Mouse (Mus musculus): ENCODE data around the gene Gpr89. TPM values are rescaled to one million over a fixed set of nuclear protein-coding genes. Genes with fewer than 3 reads are reported as not detected.

Gene Gpr89
- polyA plus RNA-seq, 1 experiment from 2014 or later, result 46.6 TPM

DNA sequence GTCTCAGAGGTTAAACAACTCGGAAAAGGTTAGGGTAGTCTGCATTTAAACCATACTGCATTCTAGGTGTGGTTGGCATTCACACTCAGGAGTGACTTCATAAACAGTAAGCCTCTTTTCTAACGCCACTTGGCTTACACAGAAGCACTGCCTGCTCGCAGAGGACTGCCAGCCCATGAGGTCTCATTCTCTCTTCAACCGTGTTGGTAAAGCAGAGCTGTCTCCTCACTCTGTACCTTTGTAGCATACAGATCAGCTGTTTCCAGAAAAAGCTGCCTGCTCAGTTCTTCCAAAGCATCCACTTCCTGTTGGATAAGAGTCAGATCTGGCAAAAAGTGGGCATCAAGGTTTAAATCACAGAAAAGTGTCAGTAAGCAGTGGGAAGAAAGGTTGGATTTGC, 24.8 kb downstream of the Gpr89 start:
- H3K4me2 ChIP-seq (replicated peaks; ENCODE audit: low read depth, low read length), result no peak overlapping the region
- no peaks in the 10 kb centered on the region for H3K27me3 ChIP-seq (ENCODE audit: control insufficient read depth, insufficient read depth, low read length)
- H3K36me3 ChIP-seq (ENCODE audit: control insufficient read depth, insufficient read depth, low read length), result peaks cover 17% of the 10 kb centered on the region
- no peak for ATAC-seq (ENCODE audit: insufficient number of reproducible peaks, insufficient read depth, low FRiP score, low read depth)
- no peak overlapping the region for H3K4me3 ChIP-seq (ENCODE audit: low read depth, low read length)
- 86% methylated on average over 4 of the region's 4 CpGs for WGBS
- no peak overlapping the region for H3K9ac ChIP-seq (replicated peaks; ENCODE audit: low read depth, low read length)
- H3K4me1 ChIP-seq (ENCODE audit: control insufficient read depth, insufficient read depth, low read length), result no peaks in the 10 kb centered on the region
- no peak overlapping the region for H3K27ac ChIP-seq (ENCODE audit: low read length)
- no peaks in the 10 kb centered on the region for H3K9me3 ChIP-seq (ENCODE audit: control insufficient read depth, low read depth, low read length)

DNA sequence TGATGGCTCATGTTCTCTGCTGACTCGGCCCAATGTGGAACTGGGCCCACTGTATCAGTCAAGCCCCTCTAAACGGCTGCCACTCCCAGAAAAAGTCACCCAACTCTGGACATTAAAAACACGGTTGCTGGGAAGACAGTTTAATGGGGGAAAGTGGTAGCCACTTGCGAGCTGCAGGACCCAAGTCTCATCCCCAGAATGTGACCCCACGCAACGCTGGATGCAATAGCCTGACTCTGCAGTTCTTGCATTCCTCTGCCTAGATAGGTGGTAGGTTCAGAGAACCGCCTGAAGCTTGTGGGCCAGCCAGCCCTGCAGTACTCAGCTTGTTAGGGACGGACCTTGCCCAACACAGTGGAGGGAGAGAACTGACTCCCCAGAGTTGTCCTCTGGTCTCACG, 25.6 kb downstream of the Gpr89 start:
- H3K4me2 ChIP-seq (replicated peaks; ENCODE audit: low read depth, low read length), result no peak overlapping the region
- WGBS, result 89% methylated on average over 9 of the region's 9 CpGs
- H3K4me3 ChIP-seq (ENCODE audit: low read depth, low read length), result no peak overlapping the region
- no peaks in the 10 kb centered on the region for H3K9me3 ChIP-seq (ENCODE audit: control insufficient read depth, low read depth, low read length)
- H3K27me3 ChIP-seq (ENCODE audit: control insufficient read depth, insufficient read depth, low read length), result no peaks in the 10 kb centered on the region
- no peaks in the 10 kb centered on the region for H3K4me1 ChIP-seq (ENCODE audit: control insufficient read depth, insufficient read depth, low read length)
- no peak overlapping the region for H3K9ac ChIP-seq (replicated peaks; ENCODE audit: low read depth, low read length)
- peaks cover 23% of the 10 kb centered on the region for H3K36me3 ChIP-seq (ENCODE audit: control insufficient read depth, insufficient read depth, low read length)
- no peak overlapping the region for H3K27ac ChIP-seq (ENCODE audit: low read length)
- ATAC-seq (ENCODE audit: insufficient number of reproducible peaks, insufficient read depth, low FRiP score, low read depth), result no peak

DNA sequence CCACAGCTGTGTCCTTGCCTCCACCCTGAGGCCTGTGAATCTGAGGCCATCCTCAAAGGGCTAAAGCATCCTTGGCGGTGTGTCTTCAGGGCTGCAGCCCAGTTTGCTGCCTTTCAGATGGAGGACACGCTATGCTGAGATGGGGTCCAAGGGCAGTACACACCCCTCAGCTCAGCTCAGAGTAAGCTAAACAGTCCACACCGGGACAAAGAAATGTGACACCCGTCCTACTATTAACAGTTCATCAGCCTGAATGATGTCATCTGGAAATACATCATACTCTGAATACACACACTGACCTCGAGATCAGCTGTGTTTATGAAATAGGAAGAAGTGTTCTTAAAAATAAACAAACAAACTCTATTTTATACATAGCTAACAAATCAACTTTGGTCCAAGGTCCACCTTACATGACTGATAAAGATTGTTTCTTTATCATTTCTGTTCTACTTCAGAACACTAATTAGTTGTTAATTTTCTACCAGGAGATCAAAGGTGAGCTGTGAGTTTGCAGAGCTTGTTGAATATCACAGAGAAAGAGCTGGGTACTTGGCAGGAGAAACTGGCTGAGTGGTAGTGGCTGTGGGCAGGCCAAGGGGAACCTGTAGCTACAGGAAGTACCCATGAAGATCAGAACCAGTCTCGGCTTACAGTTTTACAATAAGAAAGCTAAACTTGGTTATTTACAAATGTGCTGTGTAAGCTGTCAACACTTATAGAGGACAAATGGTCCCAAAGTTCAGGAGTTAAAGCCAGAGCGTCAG, 30.2 kb downstream of the Gpr89 start:
- ATAC-seq (ENCODE audit: insufficient number of reproducible peaks, insufficient read depth, low FRiP score, low read depth), result peak; percentile 49; the same call in 1 of the 2 replicates
- Histone ChIP-seq H3K36me3 (ENCODE audit: control insufficient read depth, insufficient read depth, low read length) (peaks cover 33% of the 10 kb centered on the region), H3K27ac (ENCODE audit: low read length) (no peak overlapping the region)

DNA sequence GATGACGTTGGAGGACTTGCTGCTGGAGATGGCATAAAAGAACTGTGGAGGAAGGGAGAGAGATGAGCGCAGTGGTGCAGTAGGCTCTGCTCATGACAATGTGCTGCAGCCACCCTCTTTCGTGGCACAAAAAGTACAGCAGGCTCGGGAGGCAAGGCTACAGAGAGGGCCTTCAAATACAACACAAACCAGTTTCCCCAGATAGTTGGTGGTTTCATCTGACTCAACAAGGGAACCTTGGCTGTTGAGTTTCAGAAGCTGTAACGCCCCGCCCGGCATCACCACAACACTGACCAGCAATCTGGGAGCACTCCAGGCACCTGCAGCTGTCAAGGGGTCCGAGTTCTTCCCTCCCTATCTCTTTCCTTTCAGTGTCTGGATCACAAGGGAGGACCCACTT, 32.6 kb downstream of the Gpr89 start:
- Histone ChIP-seq H3K4me3 (ENCODE audit: low read depth, low read length) (no peak overlapping the region), H3K4me2 (replicated peaks; ENCODE audit: low read depth, low read length) (no peak overlapping the region), H3K4me1 (ENCODE audit: control insufficient read depth, insufficient read depth, low read length) (no peaks in the 10 kb centered on the region), H3K36me3 (ENCODE audit: control insufficient read depth, insufficient read depth, low read length) (peaks cover 47% of the 10 kb centered on the region), H3K27me3 (ENCODE audit: control insufficient read depth, insufficient read depth, low read length) (no peaks in the 10 kb centered on the region), H3K27ac (ENCODE audit: low read length) (no peak overlapping the region), H3K9ac (replicated peaks; ENCODE audit: low read depth, low read length) (no peak overlapping the region), H3K9me3 (ENCODE audit: control insufficient read depth, low read depth, low read length) (no peaks in the 10 kb centered on the region)
- no peak for ATAC-seq (ENCODE audit: insufficient number of reproducible peaks, insufficient read depth, low FRiP score, low read depth)
- WGBS, result 96% methylated on average over 8 of the region's 8 CpGs

More for the DNA sequence above, 30.2 kb downstream of the Gpr89 start:
- no peaks in the 10 kb centered on the region for H3K27me3 ChIP-seq (ENCODE audit: control insufficient read depth, insufficient read depth, low read length)
- no peaks in the 10 kb centered on the region for H3K4me1 ChIP-seq (ENCODE audit: control insufficient read depth, insufficient read depth, low read length)
- H3K9me3 ChIP-seq (ENCODE audit: control insufficient read depth, low read depth, low read length), result no peaks in the 10 kb centered on the region
- H3K4me3 ChIP-seq (ENCODE audit: low read depth, low read length), result no peak overlapping the region
- no peak overlapping the region for H3K4me2 ChIP-seq (replicated peaks; ENCODE audit: low read depth, low read length)
- H3K9ac ChIP-seq (replicated peaks; ENCODE audit: low read depth, low read length), result no peak overlapping the region
- 44% methylated on average over 7 of the region's 7 CpGs for WGBS

DNA sequence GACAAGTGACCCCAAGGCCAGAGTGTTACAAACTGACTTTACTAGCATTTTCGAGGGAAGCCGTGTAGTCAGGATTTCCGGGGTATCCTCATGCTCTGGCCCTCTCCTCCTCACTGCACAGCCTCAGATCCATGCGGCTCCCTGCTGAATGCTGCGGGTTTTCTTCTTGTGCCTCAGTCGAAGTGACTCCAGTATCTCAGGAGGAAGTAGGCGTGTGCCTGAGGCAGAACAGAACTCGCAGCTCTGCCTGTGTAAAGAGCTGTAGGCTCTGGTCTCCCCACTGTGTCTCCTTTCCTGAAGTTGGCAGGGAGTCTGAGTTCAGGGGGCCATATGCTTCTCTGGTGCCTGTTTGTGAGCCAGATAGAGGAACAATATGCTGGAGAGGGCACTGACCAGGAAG, 34.1 kb downstream of the Gpr89 start:
- H3K27me3 ChIP-seq (ENCODE audit: control insufficient read depth, insufficient read depth, low read length), result no peaks in the 10 kb centered on the region
- H3K36me3 ChIP-seq (ENCODE audit: control insufficient read depth, insufficient read depth, low read length), result peaks cover 47% of the 10 kb centered on the region
- no peaks in the 10 kb centered on the region for H3K4me1 ChIP-seq (ENCODE audit: control insufficient read depth, insufficient read depth, low read length)
- ATAC-seq (ENCODE audit: insufficient number of reproducible peaks, insufficient read depth, low FRiP score, low read depth), result no peak
- H3K9me3 ChIP-seq (ENCODE audit: control insufficient read depth, low read depth, low read length), result no peaks in the 10 kb centered on the region
- H3K4me2 ChIP-seq (replicated peaks; ENCODE audit: low read depth, low read length), result no peak overlapping the region
- H3K27ac ChIP-seq (ENCODE audit: low read length), result no peak overlapping the region
- H3K4me3 ChIP-seq (ENCODE audit: low read depth, low read length), result no peak overlapping the region
- H3K9ac ChIP-seq (replicated peaks; ENCODE audit: low read depth, low read length), result no peak overlapping the region
- 93% methylated on average over 8 of the region's 8 CpGs for WGBS

DNA sequence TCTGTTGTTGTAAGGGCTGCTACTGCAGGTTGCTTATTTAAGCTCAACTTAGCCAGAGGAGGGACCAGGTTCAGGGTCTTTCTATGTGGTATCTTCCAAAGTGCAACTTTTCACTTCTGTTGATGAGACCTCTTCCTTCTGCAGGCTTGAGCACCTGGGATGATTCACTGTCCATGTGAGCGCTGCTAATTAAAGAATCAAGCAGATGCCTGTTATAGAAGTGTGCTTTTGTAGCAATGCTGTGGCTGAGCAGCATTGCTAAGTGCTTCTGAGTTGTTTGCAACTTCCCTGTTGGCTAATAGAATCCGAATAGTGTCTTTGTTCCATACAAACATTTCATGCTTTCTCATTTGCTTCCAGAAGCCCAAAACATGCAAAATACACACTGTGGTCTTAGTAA, 34.9 kb downstream of the Gpr89 start:
- H3K9ac ChIP-seq (replicated peaks; ENCODE audit: low read depth, low read length), result no peak overlapping the region
- H3K4me2 ChIP-seq (replicated peaks; ENCODE audit: low read depth, low read length), result no peak overlapping the region
- H3K4me1 ChIP-seq (ENCODE audit: control insufficient read depth, insufficient read depth, low read length), result no peaks in the 10 kb centered on the region
- H3K36me3 ChIP-seq (ENCODE audit: control insufficient read depth, insufficient read depth, low read length), result peaks cover 41% of the 10 kb centered on the region
- ATAC-seq (ENCODE audit: insufficient number of reproducible peaks, insufficient read depth, low FRiP score, low read depth), result no peak
- H3K27me3 ChIP-seq (ENCODE audit: control insufficient read depth, insufficient read depth, low read length), result no peaks in the 10 kb centered on the region
- H3K9me3 ChIP-seq (ENCODE audit: control insufficient read depth, low read depth, low read length), result no peaks in the 10 kb centered on the region
- no peak overlapping the region for H3K4me3 ChIP-seq (ENCODE audit: low read depth, low read length)
- no peak overlapping the region for H3K27ac ChIP-seq (ENCODE audit: low read length)
- WGBS, result 92% methylated on average over 2 of the region's 2 CpGs

DNA sequence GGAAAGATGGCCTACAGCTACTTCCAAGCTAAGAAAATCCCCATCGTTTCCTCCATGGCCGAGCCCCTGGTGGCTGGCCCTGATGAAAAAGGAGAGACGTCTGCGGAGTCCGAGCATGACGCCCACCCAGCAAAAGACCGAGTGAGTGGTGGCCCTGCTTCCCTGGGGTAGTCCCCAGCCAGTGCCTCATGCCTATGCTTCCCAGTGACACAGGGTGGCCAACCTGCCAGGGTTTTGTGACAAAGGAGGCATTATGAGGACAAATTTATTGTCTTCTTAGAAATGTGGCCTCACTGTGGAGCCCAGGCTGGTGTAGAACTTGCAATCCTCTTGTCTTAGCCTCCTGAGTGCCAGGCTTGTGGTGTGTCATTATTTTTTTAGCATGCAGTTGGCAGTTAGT, 36.1 kb downstream of the Gpr89 start:
- WGBS, result 95% methylated on average over 7 of the region's 7 CpGs
- H3K4me1 ChIP-seq (ENCODE audit: control insufficient read depth, insufficient read depth, low read length), result no peaks in the 10 kb centered on the region
- H3K9ac ChIP-seq (replicated peaks; ENCODE audit: low read depth, low read length), result no peak overlapping the region
- H3K36me3 ChIP-seq (ENCODE audit: control insufficient read depth, insufficient read depth, low read length), result peaks cover 34% of the 10 kb centered on the region
- ATAC-seq (ENCODE audit: insufficient number of reproducible peaks, insufficient read depth, low FRiP score, low read depth), result no peak
- H3K4me2 ChIP-seq (replicated peaks; ENCODE audit: low read depth, low read length), result no peak overlapping the region
- H3K9me3 ChIP-seq (ENCODE audit: control insufficient read depth, low read depth, low read length), result no peaks in the 10 kb centered on the region
- H3K27ac ChIP-seq (ENCODE audit: low read length), result no peak overlapping the region
- no peaks in the 10 kb centered on the region for H3K27me3 ChIP-seq (ENCODE audit: control insufficient read depth, insufficient read depth, low read length)
- no peak overlapping the region for H3K4me3 ChIP-seq (ENCODE audit: low read depth, low read length)

DNA sequence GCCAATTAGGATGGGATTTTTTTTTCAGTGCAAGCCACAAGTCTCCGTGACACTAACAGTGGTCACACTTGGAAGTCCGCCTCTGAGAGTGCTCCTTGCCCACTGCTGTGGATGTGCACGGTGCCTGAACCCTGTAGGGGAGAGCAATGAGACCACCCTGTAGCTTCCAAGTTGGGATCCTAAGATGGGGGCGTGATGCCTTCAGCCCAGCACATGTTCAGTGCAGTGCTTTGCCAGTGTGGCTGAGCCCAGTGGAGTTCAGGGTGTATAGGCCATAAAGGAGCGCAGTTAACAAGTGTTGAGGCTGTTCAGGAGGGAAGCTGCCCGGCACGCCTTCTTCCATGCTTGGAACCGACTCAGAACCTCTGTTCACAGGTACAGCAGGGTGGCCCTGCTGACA, 36.6 kb downstream of the Gpr89 start:
- peaks cover 30% of the 10 kb centered on the region for H3K36me3 ChIP-seq (ENCODE audit: control insufficient read depth, insufficient read depth, low read length)
- H3K9me3 ChIP-seq (ENCODE audit: control insufficient read depth, low read depth, low read length), result no peaks in the 10 kb centered on the region
- H3K4me2 ChIP-seq (replicated peaks; ENCODE audit: low read depth, low read length), result no peak overlapping the region
- H3K27me3 ChIP-seq (ENCODE audit: control insufficient read depth, insufficient read depth, low read length), result no peaks in the 10 kb centered on the region
- no peak overlapping the region for H3K9ac ChIP-seq (replicated peaks; ENCODE audit: low read depth, low read length)
- H3K4me3 ChIP-seq (ENCODE audit: low read depth, low read length), result no peak overlapping the region
- H3K27ac ChIP-seq (ENCODE audit: low read length), result no peak overlapping the region
- 92% methylated on average over 8 of the region's 8 CpGs for WGBS
- H3K4me1 ChIP-seq (ENCODE audit: control insufficient read depth, insufficient read depth, low read length), result no peaks in the 10 kb centered on the region
- ATAC-seq (ENCODE audit: insufficient number of reproducible peaks, insufficient read depth, low FRiP score, low read depth), result no peak

DNA sequence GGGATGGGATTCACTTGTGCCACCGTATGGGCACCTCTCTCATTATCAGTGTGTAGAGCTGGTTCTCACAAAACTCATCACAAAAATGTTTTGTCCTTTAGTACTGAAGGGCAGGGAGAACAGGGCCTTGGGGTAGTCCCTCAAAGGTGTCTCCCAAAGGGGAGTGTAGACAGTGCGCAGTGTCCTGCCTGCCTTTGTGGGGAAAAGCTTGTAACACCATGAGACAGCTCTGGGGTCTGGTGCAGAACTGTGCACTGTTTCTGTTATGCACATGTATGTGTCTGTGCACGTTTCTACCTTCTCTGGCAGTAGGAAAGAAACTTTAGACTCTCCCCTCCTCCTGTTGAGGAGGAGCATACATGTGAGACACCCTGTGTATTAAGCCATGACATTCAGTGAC, 37.3 kb downstream of the Gpr89 start:
- H3K4me2 ChIP-seq (replicated peaks; ENCODE audit: low read depth, low read length), result no peak overlapping the region
- no peak overlapping the region for H3K4me3 ChIP-seq (ENCODE audit: low read depth, low read length)
- no peaks in the 10 kb centered on the region for H3K27me3 ChIP-seq (ENCODE audit: control insufficient read depth, insufficient read depth, low read length)
- H3K9ac ChIP-seq (replicated peaks; ENCODE audit: low read depth, low read length), result no peak overlapping the region
- peaks cover 25% of the 10 kb centered on the region for H3K36me3 ChIP-seq (ENCODE audit: control insufficient read depth, insufficient read depth, low read length)
- H3K4me1 ChIP-seq (ENCODE audit: control insufficient read depth, insufficient read depth, low read length), result no peaks in the 10 kb centered on the region
- WGBS, result 88% methylated on average over 3 of the region's 3 CpGs
- no peaks in the 10 kb centered on the region for H3K9me3 ChIP-seq (ENCODE audit: control insufficient read depth, low read depth, low read length)
- no peak overlapping the region for H3K27ac ChIP-seq (ENCODE audit: low read length)
- ATAC-seq (ENCODE audit: insufficient number of reproducible peaks, insufficient read depth, low FRiP score, low read depth), result no peak

Measured in stomach, embryonic 14.5 days (tissue).